32 mouse cellular contexts compared by ENCODE assay signal in the genomic region with DNA sequence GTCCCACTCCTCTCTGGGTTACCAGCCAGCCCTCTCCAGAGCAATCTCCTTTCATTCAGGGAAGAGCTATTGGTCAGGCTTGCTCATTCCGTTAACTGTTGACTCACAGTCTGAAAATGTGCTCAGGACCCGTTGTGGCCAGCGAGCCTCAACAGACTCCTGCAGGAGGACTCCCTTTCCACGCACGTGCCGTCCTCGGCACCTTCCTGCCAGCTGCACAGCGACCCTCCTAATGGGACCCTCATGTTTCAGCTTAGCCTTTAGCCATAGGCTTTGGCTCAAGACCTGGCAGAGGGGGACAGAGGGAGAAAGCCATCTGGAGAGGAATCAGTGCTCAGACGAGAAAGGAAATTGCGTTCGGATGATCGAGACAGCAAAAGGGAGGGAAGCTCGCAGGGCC. TPM values are rescaled to one million over a fixed set of nuclear protein-coding genes. Genes with fewer than 3 reads are reported as not detected.
DNase-seq lines count a peak whose midpoint lies in the region; ATAC-seq and TF ChIP-seq lines count a peak whose summit lies in the region.
"Had no signal": no experiment of that assay in that cellular context is flagged by ENCODE, and none has a peak within 500 bp of the region (broad histone marks: within the 10 kb centered on the region; RNA-seq: fewer than 3 reads in every experiment).

No protein-coding gene starts in this region.

- no peak overlapping the region for H3K4me2 ChIP-seq in heart, embryonic 12.5 days
- H3K4me2 ChIP-seq in stomach, embryonic 14.5 days (replicated peaks; ENCODE audit: low read depth, low read length), result no peak overlapping the region
- no peak overlapping the region for H3K4me2 ChIP-seq in midbrain, embryonic 11.5 days
- H3K4me2 ChIP-seq: hindbrain, embryonic 15.5 days; liver, embryonic 12.5 days; midbrain, embryonic 13.5 days had no signal

- no peak for ATAC-seq in heart, embryonic 12.5 days (ENCODE audit: insufficient number of reproducible peaks, low FRiP score)
- peak; percentile 74 for ATAC-seq in Patski
- no peak for ATAC-seq in stomach, embryonic 14.5 days (ENCODE audit: insufficient number of reproducible peaks, insufficient read depth, low FRiP score, low read depth)
- no peak for ATAC-seq in frontal cortex, adult (ENCODE audit: low TSS enrichment)
- ATAC-seq in midbrain, embryonic 11.5 days (ENCODE audit: low FRiP score), result no peak
- ATAC-seq: forebrain, embryonic 14.5 days; inflammation-experienced regulatory T-cells, adult 6 months; liver, embryonic 12.5 days; liver, postnatal 0 days; lung, postnatal 0 days; midbrain, embryonic 13.5 days had no signal

- H3K27ac ChIP-seq in heart, embryonic 12.5 days (ENCODE audit: poor library complexity, severe bottlenecking), result 0 out of 2 replicates have a peak overlapping the region, but pooled peaks have one; percentile 13
- H3K27ac ChIP-seq in limb, embryonic 10.5 days, result peak overlapping the region; percentile 28
- H3K27ac ChIP-seq in stomach, embryonic 14.5 days (ENCODE audit: low read length), result no peak overlapping the region
- no peak overlapping the region for H3K27ac ChIP-seq in midbrain, embryonic 11.5 days (ENCODE audit: low read depth, low read length)
- H3K27ac ChIP-seq: gastrocnemius, adult 2 months; heart, embryonic 10.5 days; hindbrain, embryonic 15.5 days; layer of hippocampus, adult 2 months; liver, embryonic 12.5 days; midbrain, embryonic 13.5 days had no signal

- no peaks in the 10 kb centered on the region; the same call in 1 of the 2 replicates for H3K27me3 ChIP-seq in heart, embryonic 12.5 days (replicated peaks)
- H3K27me3 ChIP-seq in Patski, result no peaks in the 10 kb centered on the region
- no peaks in the 10 kb centered on the region for H3K27me3 ChIP-seq in limb, embryonic 10.5 days (ENCODE audit: low read depth, poor library complexity, severe bottlenecking)
- H3K27me3 ChIP-seq in stomach, embryonic 14.5 days (ENCODE audit: control insufficient read depth, insufficient read depth, low read length), result no peaks in the 10 kb centered on the region
- no peaks in the 10 kb centered on the region for H3K27me3 ChIP-seq in midbrain, embryonic 11.5 days (ENCODE audit: control insufficient read depth, insufficient read depth, low read length)
- H3K27me3 ChIP-seq: hindbrain, embryonic 15.5 days; midbrain, embryonic 13.5 days had no signal

- in situ Hi-C loops in Patski (cut with MboI; ENCODE audit: low pct_unique_long_range_greater_than_20kb), result no loop called here

- POLR2A ChIA-PET in Patski (lab: Charles Lee), result interaction anchor here (0.6 to 1.3 kb wide), 2 partner anchors 13 to 75 kb away, joined by 3 read pairs; no protein-coding TSS in a partner anchor

- CTCF ChIA-PET in Patski (lab: Charles Lee), result interaction anchor here (1.0 to 1.2 kb wide), 4 partner anchors 9 to 26 kb away, joined by 3 to 7 read pairs (median 3); no protein-coding TSS in a partner anchor

- TF ChIP-seq CTCF in Patski (IDR thresholded peaks at IDR 0.05), result no peak

- no peaks in the 10 kb centered on the region for H3K36me3 ChIP-seq in heart, embryonic 12.5 days
- H3K36me3 ChIP-seq in limb, embryonic 10.5 days, result no peaks in the 10 kb centered on the region
- H3K36me3 ChIP-seq in stomach, embryonic 14.5 days (ENCODE audit: control insufficient read depth, insufficient read depth, low read length), result no peaks in the 10 kb centered on the region
- H3K36me3 ChIP-seq in midbrain, embryonic 11.5 days (ENCODE audit: control insufficient read depth, insufficient read depth, low read length), result no peaks in the 10 kb centered on the region
- H3K36me3 ChIP-seq: heart, embryonic 10.5 days; hindbrain, embryonic 15.5 days; liver, embryonic 12.5 days; midbrain, embryonic 13.5 days had no signal

- H3K4me3 ChIP-seq in heart, embryonic 12.5 days, result no peak overlapping the region
- H3K4me3 ChIP-seq in limb, embryonic 10.5 days, result no peak overlapping the region
- no peak overlapping the region for H3K4me3 ChIP-seq in stomach, embryonic 14.5 days (ENCODE audit: low read depth, low read length)
- H3K4me3 ChIP-seq in midbrain, embryonic 11.5 days (ENCODE audit: low read depth, low read length), result no peak overlapping the region
- H3K4me3 ChIP-seq: gastrocnemius, adult 2 months; heart, embryonic 10.5 days; hindbrain, embryonic 15.5 days; layer of hippocampus, adult 2 months; liver, embryonic 12.5 days; megakaryocyte, embryonic 14.5 days; midbrain, embryonic 13.5 days had no signal

- WGBS in heart, embryonic 12.5 days, result 63% methylated on average over 13 of the region's 13 CpGs
- WGBS in limb, embryonic 10.5 days, result 64% methylated on average over 13 of the region's 13 CpGs
- WGBS in stomach, embryonic 14.5 days, result 71% methylated on average over 13 of the region's 13 CpGs
- WGBS in midbrain, embryonic 11.5 days, result 86% methylated on average over 13 of the region's 13 CpGs

- H3K4me1 ChIP-seq in heart, embryonic 12.5 days (replicated peaks), result peaks cover 29% of the 10 kb centered on the region
- peaks cover 35% of the 10 kb centered on the region for H3K4me1 ChIP-seq in limb, embryonic 10.5 days
- H3K4me1 ChIP-seq in stomach, embryonic 14.5 days (ENCODE audit: control insufficient read depth, insufficient read depth, low read length), result no peaks in the 10 kb centered on the region
- peaks cover 6% of the 10 kb centered on the region for H3K4me1 ChIP-seq in midbrain, embryonic 11.5 days (ENCODE audit: control insufficient read depth, insufficient read depth, low read length)
- H3K4me1 ChIP-seq: hindbrain, embryonic 15.5 days; liver, embryonic 12.5 days; megakaryocyte, embryonic 14.5 days had no signal

- H3K9ac ChIP-seq in heart, embryonic 12.5 days, result no peak overlapping the region
- H3K9ac ChIP-seq in stomach, embryonic 14.5 days (replicated peaks; ENCODE audit: low read depth, low read length), result 0 out of 2 replicates have a peak overlapping the region, but pooled peaks have one; percentile 3
- H3K9ac ChIP-seq in midbrain, embryonic 11.5 days (ENCODE audit: low read length), result no peak overlapping the region
- H3K9ac ChIP-seq: hindbrain, embryonic 15.5 days; liver, embryonic 12.5 days; liver, postnatal 0 days; midbrain, embryonic 13.5 days had no signal

- no peak for DNase-seq in heart, adult 18-20 months
- peak; percentile 53 for DNase-seq in Patski (ENCODE audit: low read depth, low spot score)
- DNase-seq in limb, embryonic 10.5 days (ENCODE audit: low spot score), result no peak
- no peak for DNase-seq in spleen, adult 12 weeks (ENCODE audit: low spot score)
- no peak for DNase-seq in midbrain, embryonic 11.5 days (ENCODE audit: low spot score, missing footprints)
- DNase-seq: adrenal gland, postnatal 14 days; cerebellum, adult 11 months; cerebellum, adult 9-10 months; embryo, embryonic 11 days; gastrocnemius, adult 2 months; heart, postnatal 4 days; kidney, adult 11 months; kidney, postnatal 14 days; left cerebral cortex, postnatal 4 days; liver, postnatal 0 days; lung, postnatal 4 days; retina, postnatal 1 day; right cerebral cortex, postnatal 14 days; thymus, adult 18-20 months; thymus, postnatal 25 days had no signal

- H3K9me3 ChIP-seq in heart, embryonic 12.5 days (replicated peaks), result no peaks in the 10 kb centered on the region
- H3K9me3 ChIP-seq in limb, embryonic 10.5 days (replicated peaks), result no peaks in the 10 kb centered on the region
- no peaks in the 10 kb centered on the region for H3K9me3 ChIP-seq in stomach, embryonic 14.5 days (ENCODE audit: control insufficient read depth, low read depth, low read length)
- no peaks in the 10 kb centered on the region for H3K9me3 ChIP-seq in midbrain, embryonic 11.5 days (ENCODE audit: control insufficient read depth, low read length)
- H3K9me3 ChIP-seq: heart, embryonic 10.5 days; hindbrain, embryonic 15.5 days; liver, embryonic 12.5 days; midbrain, embryonic 13.5 days had no signal

RNA-seq across cellular contexts. Expression of a gene that starts 43.3 kb away (rescaled TPM):
- 53.3 and 54.7 TPM in 2 replicates for polyA plus RNA-seq in heart, embryonic 12.5 days (2016; fragmentation: Nextera tagmentation; extraction: Ambion mirVana)
- total RNA-seq in heart, adult 18-20 months (2021), result 10 to 100 TPM; 14.8 to 17.9 TPM
- 39.0 TPM for polyA plus RNA-seq in Patski (2021)
- 13.5 and 21.4 TPM in 2 replicates for polyA plus RNA-seq in limb, embryonic 10.5 days (2016; fragmentation: Nextera tagmentation; extraction: Ambion mirVana)
- 160 and 167 TPM in 2 replicates for polyA plus RNA-seq in stomach, embryonic 14.5 days (2014; fragmentation: Nextera tagmentation; extraction: Ambion mirVana)
- polyA plus RNA-seq in midbrain, embryonic 11.5 days (2014; fragmentation: Nextera tagmentation; extraction: Ambion mirVana), result 19.7 and 21.6 TPM in 2 replicates
- polyA plus RNA-seq: inflammation-experienced regulatory T-cells, adult 6 months had no signal

Comparison
In these comparisons a context has a peak if more than half of its experiments do, and no peak if none do; other contexts are left out.
1. H3K27ac ChIP-seq: peak in heart, embryonic 12.5 days (single experiment) and limb, embryonic 10.5 days (single experiment); none in stomach, embryonic 14.5 days (single experiment) and midbrain, embryonic 11.5 days (single experiment).